Mouse (Mus musculus) gastrocnemius, postnatal 4 days (tissue): Measurements from ENCODE around the gene Celsr1. TPM values are rescaled to one million over a fixed set of nuclear protein-coding genes. Genes with fewer than 3 reads are reported as not detected.

Source experiments
- DNase-seq, 2 experiments: peaks; one replicate each; pipeline ENCODE4 v3.0.0; 2021 to 2022; ENCODE audit warnings: low spot score in 2 of 2, mixed read lengths in 2 of 2
- total RNA-seq, 2 experiments: library from RNA; stranded (reverse); gene quantifications; 2 replicates each; pipeline ENCODE4 v1.2.3; 2021

The Celsr1 gene
- total RNA-seq, 2 experiments from 2014 or later, result 1.6 to 1.7 TPM

GRCm38 (mm10) chr15:86038802-86039201 is 5.2 kb upstream of the Celsr1 start:
- DNase-seq, result peak in 1 of 2 experiments; percentile 48

- DNase-seq, result no peak
These were observed 2.3 kb upstream of the Celsr1 start for GRCm38 (mm10) chr15:86035913-86036312.

- no peak for DNase-seq
These were observed 1.3 kb upstream of the Celsr1 start for GRCm38 (mm10) chr15:86034781-86035360.

- DNase-seq, result no peak
These were observed 495 bp upstream of the Celsr1 start for GRCm38 (mm10) chr15:86034021-86034523.

GRCm38 (mm10) chr15:86032811-86033190 is 776 bp downstream of the Celsr1 start:
- DNase-seq, result peak in 1 of 2 experiments; percentile 36

GRCm38 (mm10) chr15:86029981-86030380 is 3.6 kb downstream of the Celsr1 start:
- no peak for DNase-seq

GRCm38 (mm10) chr15:86027871-86028270 is 5.7 kb downstream of the Celsr1 start:
- no peak for DNase-seq

GRCm38 (mm10) chr15:86021971-86022370 is 11.6 kb downstream of the Celsr1 start:
- no peak for DNase-seq

GRCm38 (mm10) chr15:86021301-86021700 is 12.3 kb downstream of the Celsr1 start:
- no peak for DNase-seq

- no peak for DNase-seq
These were observed 13.6 kb downstream of the Celsr1 start for GRCm38 (mm10) chr15:86020008-86020407.

GRCm38 (mm10) chr15:86018753-86019512 is 14.6 kb downstream of the Celsr1 start:
- DNase-seq, result no peak

- DNase-seq, result no peak
These were observed 16.2 kb downstream of the Celsr1 start for GRCm38 (mm10) chr15:86017336-86017735.

GRCm38 (mm10) chr15:86015860-86016541 is 17.6 kb downstream of the Celsr1 start:
- no peak for DNase-seq

GRCm38 (mm10) chr15:86015026-86015425 is 18.6 kb downstream of the Celsr1 start:
- DNase-seq, result no peak

GRCm38 (mm10) chr15:86013656-86014055 is 19.9 kb downstream of the Celsr1 start:
- DNase-seq, result no peak

GRCm38 (mm10) chr15:86013130-86013529 is 20.4 kb downstream of the Celsr1 start:
- DNase-seq, result no peak

- no peak for DNase-seq
These were observed 25.9 kb downstream of the Celsr1 start for GRCm38 (mm10) chr15:86007690-86008121.

- no peak for DNase-seq
These were observed 27.7 kb downstream of the Celsr1 start for GRCm38 (mm10) chr15:86005691-86006525.

- no peak for DNase-seq
These were observed 29.5 kb downstream of the Celsr1 start for GRCm38 (mm10) chr15:86004048-86004447.

GRCm38 (mm10) chr15:86000706-86001292 is 32.8 kb downstream of the Celsr1 start:
- no peak for DNase-seq
